Mouse (Mus musculus) hindlimb bud, embryonic 11.5 days (tissue): Measurements from ENCODE around the gene Tnrc6c.

Experiments
- DNase-seq: peaks from one replicate; pipeline ENCODE4 v3.0.0-alpha.2; 2012; ENCODE audit warnings: low read depth, low spot score; ENCODE audit errors: extremely low spot score

Gene Tnrc6c

GRCm38 (mm10) chr11:117727031-117727430, 72.9 kb downstream of the Tnrc6c start:
- no peak for DNase-seq

- DNase-seq: no peak
Measured at GRCm38 (mm10) chr11:117728245-117728644, 74.2 kb downstream of the Tnrc6c start.

GRCm38 (mm10) chr11:117728841-117729240, 74.8 kb downstream of the Tnrc6c start:
- DNase-seq: no peak

- DNase-seq: no peak
Measured at GRCm38 (mm10) chr11:117729341-117729740, 75.3 kb downstream of the Tnrc6c start.

- no peak for DNase-seq
Measured at GRCm38 (mm10) chr11:117729798-117730489, 75.9 kb downstream of the Tnrc6c start.

- no peak for DNase-seq
Measured at GRCm38 (mm10) chr11:117730490-117730838, 76.4 kb downstream of the Tnrc6c start.

- no peak for DNase-seq
Measured at GRCm38 (mm10) chr11:117731470-117731869, 77.4 kb downstream of the Tnrc6c start.

GRCm38 (mm10) chr11:117736037-117736689, 82.1 kb downstream of the Tnrc6c start:
- DNase-seq: no peak

GRCm38 (mm10) chr11:117738123-117738522, 84.0 kb downstream of the Tnrc6c start:
- DNase-seq: no peak

- no peak for DNase-seq
Measured at GRCm38 (mm10) chr11:117741128-117741527, 87.0 kb downstream of the Tnrc6c start.

- DNase-seq: no peak
Measured at GRCm38 (mm10) chr11:117742243-117742642, 88.2 kb downstream of the Tnrc6c start.

GRCm38 (mm10) chr11:117742715-117743114, 88.6 kb downstream of the Tnrc6c start:
- no peak for DNase-seq

- no peak for DNase-seq
Measured at GRCm38 (mm10) chr11:117743454-117744030, 89.5 kb downstream of the Tnrc6c start.

GRCm38 (mm10) chr11:117748628-117749027, 94.5 kb downstream of the Tnrc6c start:
- no peak for DNase-seq

GRCm38 (mm10) chr11:117749414-117749813, 95.3 kb downstream of the Tnrc6c start:
- no peak for DNase-seq

- no peak for DNase-seq
Measured at GRCm38 (mm10) chr11:117751544-117751943, 97.5 kb downstream of the Tnrc6c start.

- DNase-seq: no peak
Measured at GRCm38 (mm10) chr11:117755891-117756290, 101.8 kb downstream of the Tnrc6c start.

- DNase-seq: no peak
Measured at GRCm38 (mm10) chr11:117759267-117759666, 105.2 kb downstream of the Tnrc6c start.

- DNase-seq: no peak
Measured at GRCm38 (mm10) chr11:117760374-117761119, 106.5 kb downstream of the Tnrc6c start.

- no peak for DNase-seq
Measured at GRCm38 (mm10) chr11:117761801-117762200, 107.7 kb downstream of the Tnrc6c start.

GRCm38 (mm10) chr11:117762246-117762645, 108.2 kb downstream of the Tnrc6c start:
- no peak for DNase-seq

- no peak for DNase-seq
Measured at GRCm38 (mm10) chr11:117764319-117764718, 110.2 kb downstream of the Tnrc6c start.
